21 mouse cellular contexts compared by ENCODE assay signal in the genomic region with DNA sequence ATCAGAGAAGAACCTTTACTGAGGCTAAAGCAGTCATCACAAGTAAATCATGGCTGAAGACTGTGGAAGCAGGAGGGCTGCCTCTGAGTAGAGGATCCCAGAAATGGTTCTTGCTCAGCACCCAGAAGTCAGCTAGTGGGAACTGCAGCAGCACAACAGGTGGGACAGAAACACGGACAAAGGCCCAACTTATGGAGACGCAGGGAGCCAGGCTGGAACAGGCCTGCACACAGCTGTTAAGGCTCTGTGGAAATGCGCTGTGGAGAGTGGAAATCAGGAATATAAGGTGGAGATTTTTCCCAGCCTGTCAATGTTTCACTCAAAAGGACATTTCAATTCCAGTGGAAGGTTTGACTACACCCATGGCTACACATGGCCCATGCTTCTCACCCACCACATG.
DNase-seq lines count a peak whose midpoint lies in the region; ATAC-seq and TF ChIP-seq lines count a peak whose summit lies in the region.
"Had no signal": no experiment of that assay in that cellular context is flagged by ENCODE, and none has a peak within 500 bp of the region (broad histone marks: within the 10 kb centered on the region; RNA-seq: fewer than 3 reads in every experiment).

No protein-coding gene starts in this region.

- ATAC-seq in heart, postnatal 0 days (ENCODE audit: insufficient read depth, low read depth): no peak
- no peak for ATAC-seq in limb, embryonic 15.5 days (ENCODE audit: insufficient number of reproducible peaks, low FRiP score, low TSS enrichment, low read depth)
- no peak for ATAC-seq in forebrain, embryonic 11.5 days (replicated peaks; ENCODE audit: low FRiP score)
- ATAC-seq: CD4-positive, CD25-positive, alpha-beta regulatory T cell, adult 4 months; forebrain, embryonic 13.5 days; forebrain, postnatal 0 days; hindbrain, embryonic 16.5 days; inflammation-experienced regulatory T-cells, adult 6 months; intestine, postnatal 0 days had no signal

- H3K9ac ChIP-seq in heart, postnatal 0 days (replicated peaks; ENCODE audit: low read depth, low read length): no peak overlapping the region
- no peak overlapping the region for H3K9ac ChIP-seq in limb, embryonic 15.5 days
- H3K9ac ChIP-seq in forebrain, embryonic 11.5 days (ENCODE audit: low read length): no peak overlapping the region
- H3K9ac ChIP-seq: forebrain, embryonic 13.5 days; forebrain, postnatal 0 days; heart, embryonic 15.5 days had no signal

- TF ChIP-seq CTCF in heart, postnatal 0 days (IDR thresholded peaks at IDR 0.05; ENCODE audit: low read depth): no peak
- TF ChIP-seq CTCF in C2C12 (IDR thresholded peaks at IDR 0.05; ENCODE audit: control insufficient read depth, insufficient read depth, insufficient read length): no peak

- H3K4me2 ChIP-seq in heart, postnatal 0 days (ENCODE audit: low read depth, low read length): no peak overlapping the region
- no peak overlapping the region for H3K4me2 ChIP-seq in limb, embryonic 15.5 days
- H3K4me2 ChIP-seq in forebrain, embryonic 11.5 days (ENCODE audit: low read depth, low read length, severe bottlenecking): no peak overlapping the region
- H3K4me2 ChIP-seq: forebrain, embryonic 13.5 days; heart, embryonic 15.5 days had no signal

- 88% methylated on average over 3 of the region's 3 CpGs for WGBS in heart, postnatal 0 days
- 85% methylated on average over 3 of the region's 3 CpGs for WGBS in limb, embryonic 15.5 days
- 89% methylated on average over 3 of the region's 3 CpGs for WGBS in forebrain, embryonic 11.5 days

- no peaks in the 10 kb centered on the region for H3K79me2 ChIP-seq in C2C12 (ENCODE audit: control insufficient read depth, insufficient read depth)

- intact Hi-C loops in left cerebral cortex, postnatal 10 days (cut with DNase I): no loop called here

- no peaks in the 10 kb centered on the region for H3K27me3 ChIP-seq in heart, postnatal 0 days (ENCODE audit: control insufficient read depth, insufficient read depth, low read length)
- no peaks in the 10 kb centered on the region for H3K27me3 ChIP-seq in C2C12 (ENCODE audit: control insufficient read depth, insufficient read depth, insufficient read length)
- no peaks in the 10 kb centered on the region for H3K27me3 ChIP-seq in limb, embryonic 15.5 days
- no peaks in the 10 kb centered on the region for H3K27me3 ChIP-seq in forebrain, embryonic 11.5 days (ENCODE audit: control insufficient read depth, insufficient read depth, low read length)
- H3K27me3 ChIP-seq: forebrain, embryonic 13.5 days; heart, embryonic 15.5 days had no signal

- TF ChIP-seq EP300 in heart, postnatal 0 days (IDR thresholded peaks at IDR 0.05; ENCODE audit: low read depth): no peak

- no peaks in the 10 kb centered on the region for H3K36me3 ChIP-seq in heart, postnatal 0 days (replicated peaks; ENCODE audit: control insufficient read depth, insufficient read depth, low read length)
- no peaks in the 10 kb centered on the region for H3K36me3 ChIP-seq in C2C12 (ENCODE audit: control insufficient read depth, insufficient read depth)
- H3K36me3 ChIP-seq in limb, embryonic 15.5 days: no peaks in the 10 kb centered on the region
- no peaks in the 10 kb centered on the region for H3K36me3 ChIP-seq in forebrain, embryonic 11.5 days (ENCODE audit: control insufficient read depth, insufficient read depth, low read length)
- H3K36me3 ChIP-seq: G1E; heart, embryonic 10.5 days; heart, embryonic 15.5 days had no signal

- H3K27ac ChIP-seq in heart, postnatal 0 days (ENCODE audit: low read depth): peak overlapping the region; percentile 3; the same call in 1 of the 2 replicates
- H3K27ac ChIP-seq in brown adipose tissue, adult 24 weeks (replicated peaks; ENCODE audit: low read depth, low read length): peak overlapping the region; percentile 73
- H3K27ac ChIP-seq in limb, embryonic 15.5 days: peak overlapping the region; percentile 33
- H3K27ac ChIP-seq in forebrain, embryonic 11.5 days (ENCODE audit: low read depth, low read length): no peak overlapping the region
- H3K27ac ChIP-seq: forebrain, embryonic 13.5 days; heart, embryonic 10.5 days; heart, embryonic 15.5 days had no signal

- H3ac ChIP-seq in C2C12 (ENCODE audit: control insufficient read depth, insufficient read length, low read depth): peak overlapping the region; percentile 9

- H3K4me1 ChIP-seq in heart, postnatal 0 days (ENCODE audit: control insufficient read depth, insufficient read depth): peaks cover 16% of the 10 kb centered on the region
- H3K4me1 ChIP-seq in brown adipose tissue, adult 24 weeks (ENCODE audit: control insufficient read depth, insufficient read depth, insufficient read length, low read length): no peaks in the 10 kb centered on the region; the same call in 1 of the 2 replicates
- H3K4me1 ChIP-seq in limb, embryonic 15.5 days: peaks cover 7% of the 10 kb centered on the region; the same call in 1 of the 2 replicates
- H3K4me1 ChIP-seq in forebrain, embryonic 11.5 days (replicated peaks; ENCODE audit: control insufficient read depth, insufficient read depth, low read length): no peaks in the 10 kb centered on the region; the same call in 1 of the 2 replicates

- H3K4me3 ChIP-seq in heart, postnatal 0 days (ENCODE audit: low read depth, low read length): no peak overlapping the region
- no peak overlapping the region for H3K4me3 ChIP-seq in C2C12 (ENCODE audit: insufficient read depth, poor library complexity, severe bottlenecking)
- H3K4me3 ChIP-seq in brown adipose tissue, adult 24 weeks (ENCODE audit: insufficient read depth, low read depth, low read length): no peak overlapping the region
- H3K4me3 ChIP-seq in limb, embryonic 15.5 days: no peak overlapping the region
- H3K4me3 ChIP-seq in forebrain, embryonic 11.5 days (ENCODE audit: low read depth, low read length): no peak overlapping the region
- H3K4me3 ChIP-seq: forebrain, embryonic 13.5 days; heart, embryonic 10.5 days; heart, embryonic 15.5 days had no signal

- H3K79me3 ChIP-seq in C2C12 (ENCODE audit: low read depth): no peaks in the 10 kb centered on the region

- H3K9me3 ChIP-seq in heart, postnatal 0 days (replicated peaks; ENCODE audit: control insufficient read depth, low read length): no peaks in the 10 kb centered on the region
- no peaks in the 10 kb centered on the region for H3K9me3 ChIP-seq in limb, embryonic 15.5 days
- H3K9me3 ChIP-seq in forebrain, embryonic 11.5 days (ENCODE audit: control insufficient read depth, low read length): no peaks in the 10 kb centered on the region
- H3K9me3 ChIP-seq: forebrain, embryonic 13.5 days; heart, embryonic 10.5 days; heart, embryonic 15.5 days had no signal

- no peak for DNase-seq in heart, postnatal 0 days (ENCODE audit: low spot score)
- DNase-seq in heart, postnatal 4 days: no peak
- no peak for DNase-seq in forebrain, embryonic 11.5 days (ENCODE audit: low spot score)
- no peak for DNase-seq in left cerebral cortex, postnatal 10 days (ENCODE audit: extremely low spot score in 1 of 2, low spot score in 2 of 2)
- DNase-seq: adrenal gland, adult 8-10 months; adrenal gland, postnatal 36 days; cerebellum, adult 11-12 months; cerebellum, adult 9-10 months; cerebellum, postnatal 25 days; forebrain, postnatal 0 days had no signal

TF ChIP-seq in C2C12, 6 proteins besides CTCF, POLR2A, EP300 and RAD21:
- no peak for TF ChIP-seq MAX (IDR thresholded peaks at IDR 0.05)
- TF ChIP-seq FOSL1 (IDR thresholded peaks at IDR 0.05; ENCODE audit: insufficient read depth, low read length, poor library complexity, severe bottlenecking): no peak
- TF ChIP-seq USF1 (IDR thresholded peaks at IDR 0.05; ENCODE audit: low read depth): no peak
- no peak for TF ChIP-seq MYOG (IDR thresholded peaks at IDR 0.05; ENCODE audit: control insufficient read depth, extremely low read depth, insufficient read length)
- no peak for TF ChIP-seq CEBPB (IDR thresholded peaks at IDR 0.05; ENCODE audit: low read depth)
- no peak for TF ChIP-seq MYOD1 (IDR thresholded peaks at IDR 0.05; ENCODE audit: control insufficient read depth, insufficient read length, low read depth)
